Mouse (Mus musculus) lung, postnatal 36 days (tissue): Measurements from ENCODE around the gene Zbed4.
"Not testable (repeated sequence)": the region's sequence is repeated elsewhere in the genome, so short reads cannot be mapped to it uniquely, and the experiment has no call there.

ENCODE experiments used
- DNase-seq: peaks from one replicate; pipeline ENCODE4 v3.0.0; 2022; ENCODE audit warnings: mixed read lengths

Zbed4 gene

GRCm38 (mm10) chr15:88751564-88752402 lies at the start of gene Zbed4:
Gene Zbed4 (plus strand): TSS chr15:88751660.
- peak; percentile 42 for DNase-seq

- peak; percentile 67 for DNase-seq
These were observed 49.0 kb upstream of the Zbed4 start for GRCm38 (mm10) chr15:88702501-88702900.

GRCm38 (mm10) chr15:88704284-88704683 lies 47.2 kb upstream of the Zbed4 start:
- no peak for DNase-seq

- no peak for DNase-seq
These were observed 45.1 kb upstream of the Zbed4 start for GRCm38 (mm10) chr15:88706320-88706719.

GRCm38 (mm10) chr15:88706987-88707386 lies 44.5 kb upstream of the Zbed4 start:
- not testable (repeated sequence) for DNase-seq

- DNase-seq: no peak
These were observed 43.3 kb upstream of the Zbed4 start for GRCm38 (mm10) chr15:88708204-88708603.

GRCm38 (mm10) chr15:88708657-88709511 lies 42.6 kb upstream of the Zbed4 start:
- DNase-seq: peak; percentile 49

- no peak for DNase-seq
These were observed 41.6 kb upstream of the Zbed4 start for GRCm38 (mm10) chr15:88709878-88710277.

- DNase-seq: no peak
These were observed 39.0 kb upstream of the Zbed4 start for GRCm38 (mm10) chr15:88712501-88712900.

GRCm38 (mm10) chr15:88714021-88714589 lies 37.4 kb upstream of the Zbed4 start:
- no peak for DNase-seq

- DNase-seq: peak; percentile 68
These were observed 35.1 kb upstream of the Zbed4 start for GRCm38 (mm10) chr15:88716350-88716749.

- no peak for DNase-seq
These were observed 34.2 kb upstream of the Zbed4 start for GRCm38 (mm10) chr15:88717239-88717638.

GRCm38 (mm10) chr15:88723205-88723604 lies 28.3 kb upstream of the Zbed4 start:
- DNase-seq: no peak

- no peak for DNase-seq
These were observed 27.1 kb upstream of the Zbed4 start for GRCm38 (mm10) chr15:88724311-88724710.

- no peak for DNase-seq
These were observed 26.4 kb upstream of the Zbed4 start for GRCm38 (mm10) chr15:88725036-88725435.

- no peak for DNase-seq
These were observed 24.3 kb upstream of the Zbed4 start for GRCm38 (mm10) chr15:88727204-88727603.

GRCm38 (mm10) chr15:88730717-88731116 lies 20.7 kb upstream of the Zbed4 start:
- no peak for DNase-seq

GRCm38 (mm10) chr15:88732405-88733020 lies 18.9 kb upstream of the Zbed4 start:
- DNase-seq: peak; percentile 17

GRCm38 (mm10) chr15:88733041-88733751 lies 18.3 kb upstream of the Zbed4 start:
- peak; percentile 81 for DNase-seq

- peak; percentile 83 for DNase-seq
These were observed 17.5 kb upstream of the Zbed4 start, which contains the start of gene Brd1 for GRCm38 (mm10) chr15:88733834-88734571. Gene Brd1 (minus strand): TSS chr15:88734233.

GRCm38 (mm10) chr15:88736166-88736565 lies 15.3 kb upstream of the Zbed4 start:
- DNase-seq: no peak
